Mouse (Mus musculus) stomach, postnatal 0 days (tissue): ENCODE measurements around the gene Arl6ip1.
"Not testable (repeated sequence)": the region's sequence is repeated elsewhere in the genome, so short reads cannot be mapped to it uniquely, and the experiment has no call there.

ENCODE experiments used
- CTCF ChIP-seq: IDR thresholded peaks from 2 replicates; pipeline ENCODE4 v1.5.1; 2016; ENCODE audit warnings: antibody characterized with exemption, low read depth, mild to moderate bottlenecking, moderate library complexity
- EP300 ChIP-seq: optimal IDR thresholded peaks from 2 replicates; pipeline ENCODE3; 2016; ENCODE audit warnings: antibody characterized with exemption

- not testable (repeated sequence) for TF ChIP-seq CTCF, EP300
Measured at GRCm38 (mm10) chr7:118170125-118170524, 40.7 kb upstream of the Arl6ip1 start.
